Mouse (Mus musculus): ENCODE measurements around the gene Cacna1d. TPM values are rescaled to one million over a fixed set of nuclear protein-coding genes. Genes with fewer than 3 reads are reported as not detected.

The Cacna1d gene
- polyA plus RNA-seq (2015; fragmentation: Nextera tagmentation; extraction: Ambion mirVana), result 1.5 and 1.7 TPM in 2 replicates

GRCm38 (mm10) chr14:30491342-30491741, at the start of gene Cacna1d:
Cacna1d (minus strand) TSS chr14:30491455.
- Histone ChIP-seq H3K4me1 (replicated peaks; ENCODE audit: control insufficient read depth, insufficient read depth, low read length) (no peaks in the 10 kb centered on the region), H3K36me3 (ENCODE audit: control insufficient read depth, insufficient read depth) (peaks cover 26% of the 10 kb centered on the region; the same call in 1 of the 2 replicates)
- WGBS, result 59% methylated on average over 9 of the region's 9 CpGs

GRCm38 (mm10) chr14:30533780-30534450, 42.7 kb upstream of the Cacna1d start:
- H3K4me1 ChIP-seq (replicated peaks; ENCODE audit: control insufficient read depth, insufficient read depth, low read length), result no peaks in the 10 kb centered on the region
- ATAC-seq, result peak; percentile 57
- H3K9me3 ChIP-seq (ENCODE audit: control insufficient read depth), result no peaks in the 10 kb centered on the region
- H3K27me3 ChIP-seq (replicated peaks; ENCODE audit: control insufficient read depth, insufficient read depth, low read length), result no peaks in the 10 kb centered on the region
- no peaks in the 10 kb centered on the region for H3K36me3 ChIP-seq (ENCODE audit: control insufficient read depth, insufficient read depth)
- WGBS, result 53% methylated on average over 6 of the region's 6 CpGs
- no peak overlapping the region for H3K9ac ChIP-seq (ENCODE audit: low read depth, low read length)
- H3K4me2 ChIP-seq (replicated peaks; ENCODE audit: low read depth), result no peak overlapping the region
- no peak for TF ChIP-seq CTCF (IDR thresholded peaks at IDR 0.05; ENCODE audit: low read depth)
- H3K4me3 ChIP-seq (ENCODE audit: low read depth, low read length), result no peak overlapping the region
- no peak overlapping the region for H3K27ac ChIP-seq (ENCODE audit: low read depth, low read length)

More at GRCm38 (mm10) chr14:30491342-30491741, at the start of gene Cacna1d:
- H3K27me3 ChIP-seq (replicated peaks; ENCODE audit: control insufficient read depth, insufficient read depth, low read length), result no peaks in the 10 kb centered on the region
- H3K9me3 ChIP-seq (ENCODE audit: control insufficient read depth), result no peaks in the 10 kb centered on the region
- H3K9ac ChIP-seq (ENCODE audit: low read depth, low read length), result no peak within 1 kb of the TSS
- H3K4me2 ChIP-seq (replicated peaks; ENCODE audit: low read depth), result no peak within 1 kb of the TSS
- no peak for TF ChIP-seq CTCF (IDR thresholded peaks at IDR 0.05; ENCODE audit: low read depth)
- H3K27ac ChIP-seq (ENCODE audit: low read depth, low read length), result no peak within 1 kb of the TSS
- H3K4me3 ChIP-seq (ENCODE audit: low read depth, low read length), result no peak within 1 kb of the TSS
- ATAC-seq, result no peak

DNA sequence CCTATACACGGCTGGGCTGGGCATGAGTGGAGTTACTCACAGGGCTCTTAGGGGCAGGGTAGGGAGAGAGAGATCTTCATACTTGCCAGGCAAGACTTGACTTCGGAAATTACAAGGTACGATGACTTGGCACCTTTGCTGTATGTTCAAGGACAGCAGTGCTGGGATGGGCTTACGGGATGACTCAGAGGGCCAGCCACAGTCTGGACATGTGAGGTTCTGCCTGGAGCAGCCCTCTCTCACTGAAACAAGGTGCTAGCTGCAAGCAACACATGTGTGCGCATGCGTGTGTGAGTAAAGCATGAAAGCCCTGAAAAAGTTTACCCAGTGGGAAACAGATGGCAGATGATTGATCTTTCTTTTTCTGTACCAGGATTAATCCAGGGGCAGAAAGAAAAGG, 40.6 kb upstream of the Cacna1d start:
- no peak overlapping the region for H3K4me3 ChIP-seq (ENCODE audit: low read depth, low read length)
- no peak overlapping the region for H3K9ac ChIP-seq (ENCODE audit: low read depth, low read length)
- H3K27ac ChIP-seq (ENCODE audit: low read depth, low read length), result no peak overlapping the region
- H3K36me3 ChIP-seq (ENCODE audit: control insufficient read depth, insufficient read depth), result peaks cover 8% of the 10 kb centered on the region
- ATAC-seq, result 0 out of 2 replicates have a peak, but pooled peaks have one; percentile 25
- no peaks in the 10 kb centered on the region for H3K4me1 ChIP-seq (replicated peaks; ENCODE audit: control insufficient read depth, insufficient read depth, low read length)
- no peaks in the 10 kb centered on the region for H3K9me3 ChIP-seq (ENCODE audit: control insufficient read depth)
- H3K27me3 ChIP-seq (replicated peaks; ENCODE audit: control insufficient read depth, insufficient read depth, low read length), result no peaks in the 10 kb centered on the region
- H3K4me2 ChIP-seq (replicated peaks; ENCODE audit: low read depth), result no peak overlapping the region
- WGBS, result 81% methylated on average over 6 of the region's 6 CpGs
- TF ChIP-seq CTCF (IDR thresholded peaks at IDR 0.05; ENCODE audit: low read depth), result no peak

- no peaks in the 10 kb centered on the region for H3K9me3 ChIP-seq (ENCODE audit: control insufficient read depth)
- no peaks in the 10 kb centered on the region for H3K4me1 ChIP-seq (replicated peaks; ENCODE audit: control insufficient read depth, insufficient read depth, low read length)
- peaks cover 8% of the 10 kb centered on the region for H3K36me3 ChIP-seq (ENCODE audit: control insufficient read depth, insufficient read depth)
- TF ChIP-seq CTCF (IDR thresholded peaks at IDR 0.05; ENCODE audit: low read depth), result no peak
- 66% methylated on average over 5 of the region's 5 CpGs for WGBS
- H3K4me2 ChIP-seq (replicated peaks; ENCODE audit: low read depth), result no peak overlapping the region
- no peaks in the 10 kb centered on the region for H3K27me3 ChIP-seq (replicated peaks; ENCODE audit: control insufficient read depth, insufficient read depth, low read length)
- H3K4me3 ChIP-seq (ENCODE audit: low read depth, low read length), result no peak overlapping the region
- ATAC-seq, result no peak
- H3K27ac ChIP-seq (ENCODE audit: low read depth, low read length), result no peak overlapping the region
- no peak overlapping the region for H3K9ac ChIP-seq (ENCODE audit: low read depth, low read length)
Measured at GRCm38 (mm10) chr14:30531431-30531830, 40.2 kb upstream of the Cacna1d start.

- no peaks in the 10 kb centered on the region for H3K27me3 ChIP-seq (replicated peaks; ENCODE audit: control insufficient read depth, insufficient read depth, low read length)
- no peak overlapping the region for H3K4me3 ChIP-seq (ENCODE audit: low read depth, low read length)
- 42% methylated on average over 8 of the region's 8 CpGs for WGBS
- H3K4me1 ChIP-seq (replicated peaks; ENCODE audit: control insufficient read depth, insufficient read depth, low read length), result no peaks in the 10 kb centered on the region
- TF ChIP-seq CTCF (IDR thresholded peaks at IDR 0.05; ENCODE audit: low read depth), result no peak
- no peaks in the 10 kb centered on the region for H3K9me3 ChIP-seq (ENCODE audit: control insufficient read depth)
- no peak overlapping the region for H3K4me2 ChIP-seq (replicated peaks; ENCODE audit: low read depth)
- H3K36me3 ChIP-seq (ENCODE audit: control insufficient read depth, insufficient read depth), result peaks cover 14% of the 10 kb centered on the region
- no peak overlapping the region for H3K9ac ChIP-seq (ENCODE audit: low read depth, low read length)
- no peak for ATAC-seq
- no peak overlapping the region for H3K27ac ChIP-seq (ENCODE audit: low read depth, low read length)
Measured at GRCm38 (mm10) chr14:30530726-30531269, 39.5 kb upstream of the Cacna1d start.

DNA sequence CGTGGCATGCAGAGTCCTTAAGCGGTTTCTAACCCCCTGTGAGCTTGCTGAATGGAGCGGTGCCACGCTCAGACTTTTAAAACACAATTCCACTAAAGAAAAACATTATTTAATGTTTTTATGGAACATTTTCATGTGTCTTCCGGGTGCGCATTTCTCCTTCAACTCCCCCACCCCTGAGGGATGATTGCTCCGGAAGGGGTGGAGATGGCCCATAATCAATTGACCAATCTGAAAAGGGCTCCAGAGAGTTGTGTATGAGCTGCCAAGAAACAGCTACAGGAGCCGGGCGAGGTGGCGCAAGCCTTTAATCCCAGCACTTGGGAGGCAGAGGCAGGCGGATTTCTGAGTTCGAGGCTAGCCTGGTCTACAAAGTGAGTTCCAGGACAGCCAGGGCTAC, 38.2 kb upstream of the Cacna1d start:
- no peak for ATAC-seq
- Histone ChIP-seq H3K9ac (ENCODE audit: low read depth, low read length) (no peak overlapping the region), H3K27me3 (replicated peaks; ENCODE audit: control insufficient read depth, insufficient read depth, low read length) (no peaks in the 10 kb centered on the region), H3K4me1 (replicated peaks; ENCODE audit: control insufficient read depth, insufficient read depth, low read length) (no peaks in the 10 kb centered on the region), H3K27ac (ENCODE audit: low read depth, low read length) (no peak overlapping the region), H3K9me3 (ENCODE audit: control insufficient read depth) (no peaks in the 10 kb centered on the region), H3K4me2 (replicated peaks; ENCODE audit: low read depth) (no peak overlapping the region), H3K36me3 (ENCODE audit: control insufficient read depth, insufficient read depth) (peaks cover 27% of the 10 kb centered on the region), H3K4me3 (ENCODE audit: low read depth, low read length) (no peak overlapping the region)
- WGBS, result 96% methylated on average over 12 of the region's 12 CpGs
- TF ChIP-seq CTCF (IDR thresholded peaks at IDR 0.05; ENCODE audit: low read depth), result no peak

Measured in intestine, postnatal 0 days (tissue).